Mouse (Mus musculus): ENCODE results near the gene Josd1.

Josd1 gene

DNA sequence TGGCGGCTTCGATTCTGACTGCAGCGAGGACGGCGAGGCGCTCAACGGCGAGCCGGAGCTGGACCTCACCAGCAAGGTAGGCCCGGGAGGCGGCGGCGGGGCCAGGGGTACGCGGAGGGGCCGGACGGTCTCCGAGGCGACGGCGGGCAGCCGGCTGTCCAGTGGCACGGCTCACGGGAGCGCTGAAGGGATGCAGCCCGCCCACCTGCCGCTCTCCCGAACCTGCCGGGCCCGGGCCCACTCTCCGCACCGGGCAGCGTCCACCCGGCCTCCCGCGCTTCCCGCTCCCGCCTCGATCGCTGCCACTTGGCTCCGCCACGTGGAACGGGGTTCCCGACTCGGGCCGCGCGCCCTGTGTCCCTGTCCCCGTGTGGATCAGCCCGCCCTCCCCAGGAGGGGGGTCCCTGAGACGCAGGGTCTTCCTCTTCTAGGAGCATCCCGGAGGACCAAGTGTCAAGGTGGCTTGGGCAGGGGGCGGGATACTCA lies 3.3 kb upstream of the Josd1 start:
- DNase-seq: peak in 1 of 2 experiments; percentile 70

DNA sequence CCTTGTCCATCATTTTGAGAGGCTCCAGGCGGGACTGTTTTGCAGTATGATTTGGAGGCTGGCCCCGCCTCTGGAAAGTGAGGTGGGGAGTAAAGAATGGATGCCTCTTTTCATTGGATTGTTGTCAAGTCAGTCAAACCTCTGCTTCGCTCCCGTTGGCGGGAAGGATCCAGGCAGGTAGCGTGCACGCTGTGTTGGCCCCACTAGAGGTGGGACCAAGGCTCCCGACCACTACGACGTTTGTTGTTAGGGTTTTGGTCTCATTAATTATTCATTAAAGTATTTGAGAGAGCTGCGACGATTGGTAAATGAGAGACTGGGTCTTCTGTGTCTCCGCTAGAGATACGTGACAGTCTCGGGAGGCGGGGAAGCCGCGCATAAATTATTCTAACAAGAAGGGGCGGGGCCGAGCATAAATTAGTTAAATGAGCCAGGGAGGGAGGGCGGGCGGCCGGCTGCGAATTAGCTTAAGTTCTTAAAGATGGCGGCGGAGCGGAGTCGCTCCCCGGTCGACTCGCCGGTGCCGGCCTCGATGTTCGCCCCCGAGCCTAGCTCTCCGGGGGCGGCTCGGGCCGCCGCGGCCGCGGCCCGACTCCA lies 2.8 kb upstream of the Josd1 start, which contains the start of gene Gtpbp1:
Gene Gtpbp1, plus strand, starts transcription at position 420 of the 597 bp plus-strand sequence.
- peak; percentile 97 to 99 for DNase-seq

DNA sequence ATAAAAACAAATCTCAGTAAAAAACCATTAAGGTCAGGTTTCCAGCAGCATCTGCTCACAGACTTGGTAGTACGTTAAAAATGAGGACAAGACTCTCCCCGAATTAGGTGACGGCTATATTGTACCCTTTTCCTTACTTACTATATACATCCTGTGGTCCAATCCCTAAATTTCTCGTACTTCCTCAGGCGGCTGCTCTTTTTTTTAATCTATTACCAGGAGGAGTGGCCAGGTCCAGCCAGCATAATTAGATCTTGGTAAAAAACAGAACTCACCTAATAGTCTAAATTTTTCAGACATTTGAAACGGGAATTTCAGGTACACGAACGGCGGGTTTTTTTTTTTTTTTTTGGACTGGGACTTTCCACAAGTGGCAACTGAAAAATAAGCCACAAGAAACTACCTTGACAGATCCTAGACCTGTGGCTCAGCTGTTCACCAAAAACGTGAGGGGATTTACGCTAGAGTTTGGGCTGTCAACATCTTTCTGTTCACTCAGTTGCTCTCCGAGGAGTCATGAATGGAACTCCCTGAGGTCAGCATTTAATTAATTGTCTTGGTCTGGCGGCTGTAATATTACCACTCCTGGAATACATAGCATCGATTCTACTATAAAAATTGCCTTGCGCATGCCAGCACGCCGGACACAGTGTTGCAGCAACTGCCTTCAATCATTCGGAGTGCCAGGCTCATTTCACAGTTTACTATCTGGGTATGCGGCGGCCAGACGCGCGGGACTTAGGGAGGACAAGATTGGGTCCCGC lies 2.1 kb upstream of the Josd1 start:
- DNase-seq: no peak

DNA sequence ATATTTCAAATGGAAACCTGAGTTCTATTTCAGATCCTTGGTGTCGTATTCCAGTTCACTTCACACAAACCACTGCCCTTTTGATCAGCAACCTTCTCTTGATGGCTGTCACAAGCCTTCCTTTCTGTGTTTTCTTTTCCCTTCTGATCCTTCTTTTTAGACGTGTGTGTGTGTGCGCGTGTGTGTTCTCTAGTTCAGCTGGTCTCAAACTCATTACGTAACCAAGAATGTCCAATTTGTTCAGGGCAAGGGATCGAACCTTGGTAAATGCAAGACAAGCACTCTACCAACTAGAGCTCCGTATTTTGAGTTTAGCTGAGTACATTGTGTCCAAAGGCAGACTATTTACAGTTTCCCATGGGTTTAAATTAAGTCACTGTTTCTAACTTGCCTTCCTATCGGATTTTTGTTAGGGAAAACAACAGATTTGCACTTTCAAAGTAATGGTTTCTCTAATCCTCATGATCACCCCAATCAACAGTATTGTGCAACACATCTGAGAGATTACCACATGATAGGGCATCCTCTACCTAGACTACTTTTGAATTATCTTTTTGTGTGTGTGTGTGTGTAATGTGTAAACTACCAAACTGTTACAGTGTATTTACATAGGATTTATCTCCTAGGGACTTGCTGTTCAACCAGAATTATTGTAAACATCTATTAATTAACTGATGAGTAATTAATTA lies 693 bp upstream of the Josd1 start:
- no peak for DNase-seq

DNA sequence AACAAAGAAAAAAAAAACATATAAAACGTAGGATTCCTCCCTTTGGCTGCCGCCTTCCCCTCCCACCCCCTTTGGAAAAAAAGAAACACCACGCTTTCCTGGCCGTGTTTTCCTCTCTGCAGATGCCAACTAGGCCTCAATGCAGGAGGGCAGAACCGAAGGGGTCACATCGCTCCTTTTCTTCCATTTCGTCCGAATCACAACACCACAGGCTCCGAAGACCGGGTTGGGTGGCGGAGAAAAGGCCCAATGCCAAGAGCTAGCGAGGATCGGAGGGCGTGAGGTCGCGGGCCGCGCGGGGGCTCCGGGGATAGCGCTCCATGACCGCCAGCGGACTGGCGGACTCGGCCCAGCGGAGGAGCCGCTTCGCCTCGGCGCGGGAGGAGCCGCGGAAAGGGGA lies 544 bp downstream of the Josd1 start:
- no peak for DNase-seq

DNA sequence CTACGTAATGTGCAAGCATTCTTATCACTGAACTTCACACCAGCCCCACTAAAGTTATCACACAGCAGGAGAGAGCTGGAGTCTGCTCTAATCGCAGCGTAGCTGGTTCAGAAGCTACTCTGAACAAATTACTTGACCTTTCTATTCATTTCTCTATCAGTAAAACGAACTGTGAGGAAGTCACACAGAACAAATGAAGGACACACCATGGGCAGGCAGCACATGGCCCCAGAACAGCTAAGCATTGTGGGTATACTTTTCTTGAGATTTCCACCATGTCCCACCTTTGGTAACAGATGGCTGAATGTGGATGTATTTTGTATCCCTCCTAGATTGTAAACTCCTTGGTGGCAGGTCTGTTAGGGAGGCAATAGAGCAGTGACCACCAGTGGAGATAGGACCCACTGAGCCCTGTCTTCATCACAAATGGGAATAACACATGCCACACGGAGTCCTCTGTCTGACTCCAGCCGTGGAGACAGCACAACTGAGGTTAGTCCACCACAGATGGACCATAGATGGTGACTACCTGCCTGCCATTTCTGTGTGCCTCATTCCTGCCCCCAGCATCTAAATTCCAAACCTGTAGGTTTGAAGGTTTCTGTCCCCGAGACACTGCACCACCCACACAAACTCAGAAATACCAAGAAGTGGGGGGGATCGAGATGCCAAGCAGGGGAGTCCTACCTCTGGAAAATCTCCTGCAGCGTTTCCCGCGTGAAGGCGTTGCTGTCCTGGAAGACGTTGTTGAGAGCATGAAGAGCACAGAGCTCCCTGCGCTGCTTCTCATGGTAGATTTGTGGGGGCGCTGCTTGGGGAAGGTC lies 1.5 kb downstream of the Josd1 start:
- DNase-seq: no peak

DNA sequence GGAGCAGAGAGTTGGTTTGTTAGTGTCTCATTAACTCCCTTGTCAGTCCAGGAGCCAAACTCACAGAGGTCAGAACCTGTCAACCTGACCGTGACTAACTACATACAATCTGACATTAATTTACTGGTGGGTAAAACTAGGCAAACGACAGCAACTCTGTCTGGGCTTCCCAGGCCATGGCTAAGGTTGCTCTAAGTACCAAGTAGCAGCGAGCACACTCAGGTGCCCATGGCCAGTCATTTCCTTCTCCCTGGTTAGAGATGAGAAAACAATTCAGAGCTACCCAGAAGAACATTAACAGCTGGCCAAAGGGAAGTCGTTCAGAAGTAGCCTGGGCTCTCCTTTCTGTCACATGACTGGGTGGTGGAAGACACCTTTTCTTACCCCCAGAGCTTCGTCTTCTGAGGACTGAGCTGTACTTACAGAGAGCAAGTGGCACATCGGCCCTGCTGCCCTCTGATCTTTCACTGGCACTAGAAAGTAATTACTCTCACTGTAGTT lies 2.5 kb downstream of the Josd1 start:
- DNase-seq: no peak

DNA sequence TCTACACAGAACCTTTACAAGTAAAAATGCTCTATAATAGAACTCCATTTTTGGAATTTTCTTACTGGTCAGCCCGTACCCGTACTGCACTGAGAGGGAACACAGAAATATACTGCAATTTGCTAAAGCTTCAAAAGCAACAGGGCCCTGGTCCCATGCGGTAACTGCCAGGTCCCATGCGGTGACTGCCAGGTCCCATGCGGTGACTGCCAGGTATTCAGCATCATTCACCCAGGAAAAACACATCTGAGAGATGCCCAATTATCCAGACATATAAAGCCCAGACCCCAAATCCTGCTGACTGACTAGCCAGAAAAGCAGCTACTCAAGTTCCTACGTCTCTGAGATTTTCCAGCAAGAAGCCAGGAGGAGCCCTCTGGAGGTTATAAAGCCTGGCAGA lies 3.1 kb downstream of the Josd1 start:
- no peak for DNase-seq

DNA sequence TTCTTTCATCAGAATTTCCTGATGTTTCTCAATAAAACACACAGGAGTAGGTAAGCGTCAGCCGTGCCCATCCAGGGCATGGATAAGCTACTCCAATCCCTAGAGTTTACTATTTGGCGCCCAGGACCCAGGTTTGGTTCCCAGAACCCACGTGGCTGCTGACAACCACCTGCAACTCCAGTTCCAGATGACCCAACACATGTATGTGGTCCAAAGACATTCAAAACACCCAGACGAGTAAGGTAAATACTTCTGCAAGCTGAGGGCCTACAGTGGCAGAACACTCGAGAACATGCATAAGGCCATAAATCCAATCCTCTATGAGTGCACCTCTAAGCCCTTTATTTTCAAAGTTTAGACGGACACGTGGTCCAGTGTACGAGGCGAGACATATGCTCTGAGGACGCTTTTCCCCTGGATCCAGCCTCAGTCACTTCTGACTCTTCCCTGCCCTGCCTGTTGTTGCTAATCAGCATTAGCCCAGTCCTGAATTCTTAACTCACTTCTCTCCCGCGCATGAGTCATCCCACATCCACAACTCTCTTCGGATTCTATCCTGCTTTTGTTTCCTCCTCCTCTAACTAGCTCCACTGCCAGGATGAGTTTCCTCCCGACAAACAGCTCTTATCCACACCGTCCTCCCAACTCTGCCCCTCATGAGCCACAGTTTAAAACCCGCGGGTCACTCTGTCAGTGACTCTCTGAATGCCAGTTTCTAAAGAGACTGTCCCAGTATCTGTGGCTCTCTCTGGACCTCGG lies 3.8 kb downstream of the Josd1 start:
- DNase-seq: no peak

DNA sequence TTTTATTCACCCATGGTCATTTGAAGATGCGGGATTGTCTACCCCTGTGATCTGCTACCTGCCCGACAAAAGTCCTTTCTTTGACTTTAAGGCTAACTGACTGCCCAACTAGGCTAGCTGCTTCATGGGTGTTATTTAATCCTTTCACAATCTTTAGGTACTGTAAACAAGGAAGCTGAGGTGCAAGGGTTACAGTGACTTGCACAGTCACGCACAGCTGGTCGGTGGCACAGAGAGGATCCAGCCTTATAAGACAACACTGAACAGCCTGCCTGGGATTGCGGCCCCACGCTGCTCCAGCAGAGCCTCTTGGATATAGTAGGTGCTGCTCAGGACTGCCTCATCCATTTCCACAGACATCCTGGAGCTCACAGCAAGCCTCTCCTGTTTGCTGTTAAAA lies 4.6 kb downstream of the Josd1 start:
- DNase-seq: no peak

DNA sequence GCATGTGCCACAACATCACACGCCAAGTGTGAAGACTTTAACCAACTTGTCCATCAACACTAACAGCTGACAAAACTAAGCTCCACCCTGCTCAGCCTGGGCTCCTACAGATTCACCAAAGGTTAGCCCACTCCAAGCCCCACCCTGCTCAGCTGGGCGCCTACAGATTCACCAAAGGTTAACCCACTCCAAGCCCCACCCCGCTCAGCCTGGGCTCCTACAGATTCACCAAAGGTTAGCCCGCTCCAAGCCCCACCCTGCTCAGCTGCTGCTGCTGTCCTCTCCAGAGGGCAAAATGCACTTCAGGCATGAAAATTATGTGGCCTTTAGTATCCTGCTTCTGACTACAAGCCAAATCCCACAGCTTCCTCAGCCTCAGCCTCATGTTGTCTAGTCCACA lies 5.7 kb downstream of the Josd1 start:
- DNase-seq: no peak

DNA sequence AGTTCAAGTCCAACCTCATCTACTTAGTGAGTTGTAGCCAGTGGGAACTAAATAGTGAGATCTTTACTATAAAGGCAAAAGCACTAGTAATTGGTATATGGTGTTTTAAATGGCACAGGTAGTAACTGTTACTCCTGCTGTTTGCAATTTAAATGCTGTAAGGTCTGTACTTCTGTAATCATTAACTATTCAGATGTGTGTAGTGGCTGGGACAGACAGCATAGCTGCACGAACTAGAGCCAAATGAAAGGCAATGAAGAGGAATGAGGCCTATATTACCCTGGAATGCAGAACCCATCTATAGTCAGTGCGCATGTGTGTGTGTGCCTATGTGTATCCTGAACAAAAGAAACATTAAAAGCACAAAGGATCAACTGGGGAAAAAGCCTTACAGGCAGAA lies 9.8 kb downstream of the Josd1 start:
- DNase-seq: no peak

DNA sequence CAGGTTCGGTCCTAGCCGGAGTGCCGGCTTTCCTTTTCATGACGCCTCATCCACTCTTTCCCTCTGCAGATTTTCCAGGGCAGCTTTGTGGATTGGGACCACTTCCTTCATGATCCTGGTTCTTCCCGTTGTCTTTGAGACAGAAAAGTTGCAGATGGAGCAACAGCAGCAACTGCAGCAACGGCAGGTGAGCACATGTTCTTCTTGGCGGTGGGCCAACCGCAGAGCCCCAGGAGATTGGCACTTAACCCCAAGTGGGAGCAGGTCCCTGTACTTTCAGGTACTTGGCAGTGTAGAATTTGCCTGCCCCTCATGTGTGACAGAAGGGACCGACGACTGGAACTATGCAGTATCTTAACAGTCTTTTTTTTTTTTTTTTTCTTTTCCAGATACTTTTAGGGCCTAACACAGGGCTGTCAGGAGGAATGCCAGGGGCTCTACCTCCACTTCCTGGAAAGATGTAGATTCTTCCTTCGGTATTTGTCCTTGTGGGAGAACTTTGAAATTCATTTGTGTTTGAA lies 15.8 kb downstream of the Josd1 start:
- DNase-seq: peak in 1 of 2 experiments; percentile 41

DNA sequence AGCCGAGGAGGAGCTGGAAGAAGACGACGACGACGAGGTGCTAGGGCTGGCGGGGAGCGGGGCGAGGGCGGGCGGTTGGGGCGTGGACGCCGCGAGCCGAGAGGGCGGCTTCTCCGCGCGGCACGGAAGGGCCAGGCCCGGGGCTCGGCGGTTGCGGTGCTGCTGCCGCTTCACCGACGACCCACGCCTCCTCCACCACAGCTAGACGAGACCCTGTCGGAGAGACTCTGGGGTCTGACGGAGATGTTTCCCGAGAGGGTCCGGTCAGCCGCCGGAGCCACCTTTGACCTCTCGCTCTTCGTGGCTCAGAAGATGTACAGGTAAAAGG lies 16.8 kb downstream of the Josd1 start:
- no peak for DNase-seq

DNA sequence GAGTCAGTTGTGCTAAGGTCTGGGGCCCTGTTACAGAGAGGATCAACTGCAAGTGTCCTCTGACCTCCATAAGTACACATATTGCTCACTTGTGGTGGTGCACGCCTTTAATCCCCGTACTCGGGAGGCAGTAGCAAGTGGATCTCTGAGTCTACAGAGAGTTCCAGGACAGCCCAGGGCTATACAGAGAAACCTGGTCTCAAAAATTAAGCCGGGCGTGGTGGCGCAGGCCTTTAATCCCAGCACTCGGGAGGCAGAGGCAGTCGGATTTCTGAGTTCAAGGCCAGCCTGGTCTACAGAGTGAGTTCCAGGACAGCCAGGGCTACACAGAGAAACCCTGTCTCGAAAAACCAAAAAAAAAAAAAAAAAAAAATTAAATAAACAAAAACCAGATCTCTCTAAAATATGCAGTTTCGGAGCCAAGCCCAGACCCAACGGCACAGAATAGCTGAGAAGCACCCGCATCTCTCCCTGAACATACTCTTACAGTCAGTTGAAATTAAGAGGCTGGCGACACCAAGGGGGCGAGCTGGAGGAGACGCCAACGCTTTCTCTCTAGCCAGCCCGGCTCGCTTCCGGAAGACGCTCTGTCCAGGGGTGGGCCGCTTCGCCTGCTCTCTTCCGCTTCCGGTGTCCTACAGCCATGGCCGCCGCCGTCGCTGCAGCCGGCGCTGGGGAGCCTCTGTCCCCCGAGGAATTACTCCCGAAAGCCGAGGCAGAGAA lies 17.3 kb downstream of the Josd1 start, which contains the start of gene Tomm22:
Gene Tomm22, plus strand, starts transcription at position 613 of the 723 bp plus-strand sequence.
- DNase-seq: peak; percentile 91 to 94

DNA sequence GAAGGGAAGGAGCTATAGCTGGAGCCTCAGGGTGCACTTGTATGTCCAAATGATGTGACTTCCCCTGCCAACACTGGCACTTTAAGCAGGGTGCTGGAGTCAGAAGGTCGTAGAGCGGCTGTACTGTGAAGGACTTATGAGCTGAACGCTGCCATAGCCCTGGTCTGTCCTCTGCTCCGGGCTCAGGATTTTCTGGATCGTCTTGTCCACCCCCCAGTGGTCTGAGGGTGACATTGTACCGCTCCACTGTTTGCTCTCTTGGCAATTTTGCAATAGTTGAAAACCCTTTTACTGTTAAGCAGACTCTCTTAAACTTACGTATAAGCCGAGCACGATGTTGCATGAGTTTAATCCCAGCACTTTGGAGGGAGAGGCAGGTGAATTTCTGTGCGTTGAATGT lies 18.5 kb downstream of the Josd1 start:
- DNase-seq: peak; percentile 61 to 69

DNA sequence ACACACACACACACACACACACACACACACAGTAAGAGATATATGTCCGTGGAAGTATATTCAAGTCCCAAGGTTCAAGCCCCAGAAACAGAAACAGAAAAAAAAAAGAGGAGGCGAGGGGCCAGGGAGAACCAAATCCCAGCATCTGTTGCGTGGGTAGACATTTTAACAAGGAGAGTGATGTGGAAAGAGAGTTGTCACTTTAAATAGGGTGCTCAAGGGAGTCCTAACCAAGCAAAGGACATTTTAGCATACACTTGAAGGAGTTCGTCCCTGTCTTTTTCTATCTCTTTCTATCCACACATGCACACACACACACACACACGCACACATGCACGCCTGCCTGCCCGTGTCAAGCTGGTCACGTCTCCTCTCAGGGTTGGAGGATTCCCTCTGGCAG lies 23.1 kb downstream of the Josd1 start:
- no peak for DNase-seq

DNA sequence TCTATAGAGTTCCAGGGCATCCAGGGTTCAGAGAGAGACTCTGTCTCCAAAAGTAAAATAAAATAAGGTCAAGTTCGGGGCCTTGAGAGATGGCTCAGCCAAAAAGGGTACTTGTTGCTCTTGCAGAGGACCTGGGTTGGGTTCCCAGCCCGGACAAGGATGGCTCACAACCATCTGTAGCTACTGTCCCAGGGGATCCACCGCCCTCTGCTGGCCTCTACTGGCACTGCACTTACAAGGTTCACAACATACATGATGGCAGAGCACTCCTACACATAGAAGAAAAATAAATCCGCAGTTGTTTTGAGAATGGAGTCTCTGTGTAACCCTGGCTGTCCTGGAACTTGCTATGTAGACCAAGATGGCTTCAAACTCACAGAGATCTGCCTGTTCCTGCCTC lies 25.9 kb downstream of the Josd1 start:
- DNase-seq: peak in 1 of 2 experiments; percentile 42

DNA sequence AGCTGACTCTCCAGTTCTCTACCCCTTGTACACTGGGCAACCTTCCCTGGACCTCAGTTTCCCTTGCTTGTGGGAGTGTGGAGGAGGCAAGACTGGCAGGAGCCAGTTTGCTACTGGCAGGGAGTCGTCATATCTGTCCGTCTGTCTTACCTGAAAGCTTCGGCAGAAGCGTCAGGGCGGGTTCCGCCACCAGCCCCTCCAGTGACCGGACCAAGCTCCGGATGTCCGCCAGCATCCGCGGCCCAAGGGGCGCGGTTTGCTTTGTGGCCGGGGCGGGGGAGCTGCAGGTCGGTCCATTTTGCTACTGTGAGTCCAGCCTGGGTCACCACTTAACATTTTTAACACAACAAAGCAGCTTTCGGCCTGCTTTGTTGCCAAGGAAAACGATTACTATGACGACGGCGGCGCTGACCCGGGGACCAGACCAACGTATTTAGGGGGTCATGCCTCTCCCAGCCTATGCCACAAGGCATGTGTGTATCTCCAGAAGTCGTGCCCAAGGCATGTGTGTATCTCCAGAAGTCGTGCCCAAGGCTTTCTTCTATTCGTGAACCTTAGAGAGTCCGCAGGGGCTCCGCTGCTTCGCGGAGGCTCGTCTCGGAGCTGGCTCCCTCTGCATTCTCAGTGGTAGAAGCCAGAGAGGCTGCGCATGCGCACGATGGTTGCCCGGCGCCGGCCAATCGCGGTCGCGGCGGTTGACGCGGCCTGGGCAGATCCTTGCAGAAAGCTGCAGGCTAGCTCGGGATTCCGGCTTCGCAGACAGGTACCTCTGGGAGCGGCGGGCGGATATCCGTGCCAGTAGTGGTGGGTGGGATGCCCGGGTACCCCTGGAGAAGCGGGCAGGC lies 29.0 kb downstream of the Josd1 start, which contains the start of the genes Fam227a and Cby1:
Gene Fam227a, minus strand, starts transcription at position 426 of the 845 bp plus-strand sequence.
Gene Cby1, plus strand, starts transcription at position 669 of the 845 bp plus-strand sequence.
- DNase-seq: peak; percentile 96
